Mouse (Mus musculus): Measurements from ENCODE around the gene Prg2.

- TF ChIP-seq CTCF (conservative IDR thresholded peaks at IDR 0.05; ENCODE audit: insufficient read depth, insufficient read length, low read depth, low read length) (no peak), POLR2A (IDR thresholded peaks at IDR 0.05; ENCODE audit: low read depth, low read length) (no peak)
These were observed 45.2 kb upstream of the Prg2 start for GRCm38 (mm10) chr2:84935065-84935464.
